Mouse (Mus musculus) spleen, adult 2 months (tissue): ENCODE measurements around the gene Vpreb2. TPM values are rescaled to one million over a fixed set of nuclear protein-coding genes. Genes with fewer than 3 reads are reported as not detected.
A peak's percentile ranks its signal among the peaks of the same experiment; 100 is the strongest.
"Not testable (repeated sequence)": the region's sequence is repeated elsewhere in the genome, so short reads cannot be mapped to it uniquely, and the experiment has no call there.

ENCODE experiments used
- DNase-seq, 2 experiments: peaks; one replicate each; pipeline versions ENCODE4 v3.0.0 to v3.0.0-alpha.2; 2012 to 2021; ENCODE audit warnings: low spot score in 2 of 2, low read depth in 1 of 2
- H3K27ac ChIP-seq: fragments of 200-500 bp; 2 replicates; pipeline ENCODE4 v1.5.1; 2012; ENCODE audit warnings: low read length, inconsistent platforms; ENCODE audit not compliant: insufficient read depth
- H3K27me3 ChIP-seq: fragments of 200-500 bp; 2 replicates; pipeline ENCODE4 v1.6.1; 2012; ENCODE audit warnings: mild to moderate bottlenecking, moderate library complexity, low read length, inconsistent platforms; ENCODE audit not compliant: control insufficient read depth, insufficient read depth
- H3K36me3 ChIP-seq: fragments of 200-500 bp; 2 replicates; pipeline ENCODE4 v1.6.1; 2012; ENCODE audit warnings: mild to moderate bottlenecking, low read length, inconsistent platforms; ENCODE audit not compliant: control insufficient read depth, insufficient read depth
- H3K4me1 ChIP-seq: fragments of 200-500 bp; 2 replicates; pipeline ENCODE4 v1.6.1; 2011; ENCODE audit warnings: inconsistent platforms; ENCODE audit not compliant: control insufficient read depth, insufficient read depth, insufficient read length
- H3K4me3 ChIP-seq: fragments of 200-500 bp; 2 replicates; pipeline ENCODE4 v1.5.1; 2011; ENCODE audit warnings: mild to moderate bottlenecking, inconsistent platforms; ENCODE audit not compliant: insufficient read depth, insufficient read length; ENCODE audit errors: extremely low read depth
- CTCF ChIP-seq: fragments of 200-500 bp; IDR thresholded peaks from 2 replicates; pipeline ENCODE4 v1.5.1; 2011; ENCODE audit warnings: mild to moderate bottlenecking, inconsistent platforms; ENCODE audit not compliant: insufficient read depth, insufficient read length, insufficient replicate concordance; ENCODE audit errors: extremely low read depth
- POLR2A ChIP-seq: fragments of 200-500 bp; IDR thresholded peaks from 2 replicates; pipeline ENCODE4 v1.6.1; 2011; ENCODE audit warnings: low read depth, low read length, inconsistent platforms
- WGBS: fragments of 180-500 bp; shearing (Covaris S2); methylation state at CpG from one replicate; pipeline ENCODE4 v1.1.7; 2018; 5-methylcytosine and 5-hydroxymethylcytosine counted together
- polyA plus RNA-seq: library from polyadenylated mRNA; depleted of rRNA; stranded (reverse); fragments of >200 nt; gene quantifications from 2 replicates; pipeline ENCODE4 v1.2.3, GENCODE M21; 2012

Vpreb2 gene
- polyA plus RNA-seq, 1 experiment: not detected

- TF ChIP-seq CTCF (no peak), POLR2A (no peak)
- WGBS: 77% methylated on average over 7 of the region's 7 CpGs
- Histone ChIP-seq H3K27me3 (no peaks in the 10 kb centered on the region), H3K27ac (no peak overlapping the region), H3K4me3 (no peak overlapping the region), H3K36me3 (no peaks in the 10 kb centered on the region), H3K4me1 (no peaks in the 10 kb centered on the region)
- DNase-seq: no peak
Measured at GRCm38 (mm10) chr16:17962091-17962490, 18.1 kb upstream of the Vpreb2 start.

GRCm38 (mm10) chr16:17971853-17972252 is 8.4 kb upstream of the Vpreb2 start:
- DNase-seq: no peak
- Histone ChIP-seq H3K4me3 (no peak overlapping the region), H3K27me3 (no peaks in the 10 kb centered on the region), H3K27ac (no peak overlapping the region), H3K36me3 (no peaks in the 10 kb centered on the region), H3K4me1 (no peaks in the 10 kb centered on the region; the same call in 1 of the 2 replicates)
- WGBS: 86% methylated on average over 5 of the region's 5 CpGs
- no peak for TF ChIP-seq POLR2A
- no peak for TF ChIP-seq CTCF

GRCm38 (mm10) chr16:17977840-17978239 is 2.4 kb upstream of the Vpreb2 start:
- not testable (repeated sequence) for DNase-seq, H3K27me3 ChIP-seq, H3K4me3 ChIP-seq, H3K36me3 ChIP-seq, H3K4me1 ChIP-seq, H3K27ac ChIP-seq
- 87% methylated on average over 7 of the region's 7 CpGs for WGBS

GRCm38 (mm10) chr16:17983201-17983600 is 3.0 kb downstream of the Vpreb2 start:
- no peaks in the 10 kb centered on the region for H3K36me3 ChIP-seq
- no peaks in the 10 kb centered on the region for H3K4me1 ChIP-seq
- 89% methylated on average over 2 of the region's 2 CpGs for WGBS
- no peak for DNase-seq
- TF ChIP-seq CTCF (no peak), POLR2A (no peak)
- no peaks in the 10 kb centered on the region for H3K27me3 ChIP-seq
- H3K4me3 ChIP-seq: no peak overlapping the region
- no peak overlapping the region for H3K27ac ChIP-seq

DNA sequence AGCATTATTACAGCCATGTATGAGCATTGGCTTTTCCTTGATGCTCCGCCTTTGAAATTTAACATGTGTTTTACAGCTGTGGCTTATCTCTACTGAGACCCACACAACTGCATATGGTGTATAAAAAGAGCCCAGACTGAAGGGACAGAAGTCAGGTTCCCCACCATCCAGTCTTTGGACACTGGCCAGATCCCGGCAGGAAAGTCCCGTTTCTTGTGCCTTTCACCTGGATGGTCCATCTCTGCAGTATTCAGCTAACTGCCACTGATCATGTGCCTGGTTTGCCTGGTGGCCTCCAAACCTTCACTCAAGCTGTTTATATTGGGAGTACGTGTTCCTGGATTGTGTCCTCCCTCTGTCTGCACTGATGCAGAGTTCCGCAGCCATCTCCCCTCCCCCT is 4.0 kb downstream of the Vpreb2 start:
- no peaks in the 10 kb centered on the region for H3K27me3 ChIP-seq
- H3K4me1 ChIP-seq: no peaks in the 10 kb centered on the region
- no peak for DNase-seq
- 59% methylated on average over 5 of the region's 5 CpGs for WGBS
- TF ChIP-seq CTCF: no peak
- no peak for TF ChIP-seq POLR2A
- no peaks in the 10 kb centered on the region for H3K36me3 ChIP-seq
- no peak overlapping the region for H3K4me3 ChIP-seq
- H3K27ac ChIP-seq: no peak overlapping the region

GRCm38 (mm10) chr16:17985078-17985477 is 4.8 kb downstream of the Vpreb2 start:
- DNase-seq: no peak
- 51% methylated on average over 5 of the region's 5 CpGs for WGBS
- no peaks in the 10 kb centered on the region for H3K27me3 ChIP-seq
- H3K27ac ChIP-seq: no peak overlapping the region
- TF ChIP-seq CTCF: no peak
- no peak for TF ChIP-seq POLR2A
- H3K4me1 ChIP-seq: no peaks in the 10 kb centered on the region
- no peaks in the 10 kb centered on the region for H3K36me3 ChIP-seq
- H3K4me3 ChIP-seq: no peak overlapping the region

DNA sequence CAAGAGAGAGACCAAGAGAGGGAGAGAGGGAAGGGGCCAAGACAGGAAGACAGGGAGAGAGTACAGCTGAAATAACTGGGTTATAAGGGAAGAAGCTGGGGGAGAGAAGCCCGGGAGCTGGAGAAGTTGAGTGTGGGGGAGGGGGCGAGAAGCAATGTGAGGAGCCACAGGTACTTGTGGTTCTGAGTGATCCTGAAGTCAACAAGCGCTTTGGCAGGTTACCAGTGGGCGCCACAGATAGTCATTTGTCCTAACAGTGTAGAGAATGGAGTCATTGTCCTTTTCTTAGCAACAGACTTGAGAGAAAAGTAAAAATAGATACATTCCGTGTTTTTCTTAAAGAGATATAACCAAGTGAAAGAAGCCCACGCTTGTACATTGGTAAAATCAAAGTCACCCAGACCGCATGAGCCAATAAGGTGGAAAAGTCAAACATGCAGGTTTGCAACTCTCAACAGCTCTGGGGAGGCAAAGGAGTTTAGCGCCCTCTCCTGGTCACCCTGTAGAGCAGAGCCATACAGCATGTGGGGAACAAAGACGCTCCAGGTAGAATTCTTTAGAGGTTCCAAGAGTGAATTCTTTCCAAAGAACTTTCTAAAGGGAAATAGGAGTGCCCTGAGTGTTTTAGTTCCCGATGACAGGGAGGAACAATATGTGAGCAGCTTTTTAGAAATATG is 6.4 kb downstream of the Vpreb2 start:
- peak; percentile 18 to 50 for DNase-seq
- Histone ChIP-seq H3K4me1 (no peaks in the 10 kb centered on the region), H3K36me3 (no peaks in the 10 kb centered on the region), H3K27ac (no peak overlapping the region), H3K27me3 (no peaks in the 10 kb centered on the region), H3K4me3 (no peak overlapping the region)
- 31% methylated on average over 10 of the region's 10 CpGs for WGBS
- TF ChIP-seq POLR2A (no peak), CTCF (peak; percentile 69; the same call in 1 of the 2 replicates)
